Comparison of ENCODE assay signal across 13 mouse cellular contexts in the genomic region with DNA sequence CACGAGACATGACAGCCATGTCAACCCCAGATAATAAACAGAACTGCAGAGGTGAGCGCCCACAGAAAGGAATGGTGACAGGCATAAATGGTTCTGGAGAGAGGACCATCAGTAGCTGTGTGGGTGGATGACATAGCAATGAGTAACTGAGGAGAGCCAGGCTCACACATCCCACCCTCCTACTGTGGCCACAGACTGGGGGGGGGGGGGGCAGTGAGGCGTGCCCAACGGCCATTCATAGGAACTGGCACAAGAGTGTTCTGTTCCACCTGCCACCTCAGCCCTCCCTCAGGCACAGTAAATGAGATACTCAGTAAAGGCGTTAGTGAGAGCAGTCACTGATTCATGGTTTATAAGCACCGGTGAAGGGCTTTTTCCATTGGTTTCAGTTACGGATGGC. TPM values are rescaled to one million over a fixed set of nuclear protein-coding genes. Genes with fewer than 3 reads are reported as not detected.
"Had no signal": no experiment of that assay in that cellular context is flagged by ENCODE, and none has a peak within 500 bp of the region (broad histone marks: within the 10 kb centered on the region; RNA-seq: fewer than 3 reads in every experiment).

No protein-coding gene starts in this region.

- H3K9me3 ChIP-seq: midbrain, embryonic 12.5 days; stomach, embryonic 15.5 days had no signal

- H3K4me1 ChIP-seq: limb, embryonic 12.5 days; midbrain, embryonic 12.5 days; stomach, embryonic 15.5 days had no signal

- H3K4me2 ChIP-seq: limb, embryonic 12.5 days; midbrain, embryonic 12.5 days; stomach, embryonic 15.5 days had no signal

- H3K4me3 ChIP-seq: left cerebral cortex, adult 2 months; limb, embryonic 12.5 days; midbrain, embryonic 12.5 days; stomach, embryonic 15.5 days had no signal

- H3K27me3 ChIP-seq: limb, embryonic 12.5 days; stomach, embryonic 15.5 days had no signal

- DNase-seq: kidney, postnatal 10 days; lung, adult 18-20 months; right cerebral cortex, postnatal 14 days; thymus, adult 2 months; thymus, postnatal 25 days had no signal

- H3K9ac ChIP-seq: limb, embryonic 12.5 days; liver, embryonic 14.5 days; midbrain, embryonic 12.5 days; stomach, embryonic 15.5 days had no signal

- H3K27ac ChIP-seq: left cerebral cortex, adult 2 months; limb, embryonic 12.5 days; liver, embryonic 14.5 days; midbrain, embryonic 12.5 days; stomach, embryonic 15.5 days had no signal

- ATAC-seq: midbrain, embryonic 16.5 days had no signal

- H3K36me3 ChIP-seq: limb, embryonic 12.5 days; midbrain, embryonic 12.5 days; stomach, embryonic 15.5 days had no signal

RNA-seq across cellular contexts. Expression of a gene that starts 23.0 kb away (rescaled TPM):
- total RNA-seq: megakaryocyte-erythroid progenitor cell, adult 5-6 weeks had no signal

RNA-seq across cellular contexts. Expression of a gene that starts 48.2 kb away (rescaled TPM):
- total RNA-seq: megakaryocyte-erythroid progenitor cell, adult 5-6 weeks had no signal
- polyA plus RNA-seq: neural tube, embryonic 14.5 days had no signal
